In genomic region chr17:56631807-56632206, GRCm38 (mm10) we compare ENCODE assay signal across 28 mouse cellular contexts. TPM values are rescaled to one million over a fixed set of nuclear protein-coding genes. Genes with fewer than 3 reads are reported as not detected.
"Had no signal": no experiment of that assay in that cellular context is flagged by ENCODE, and none has a peak within 500 bp of the region (broad histone marks: within the 10 kb centered on the region; RNA-seq: fewer than 3 reads in every experiment).

No protein-coding gene starts in this region.

- H3K4me3 ChIP-seq: heart, adult 2 months; heart, embryonic 13.5 days; heart, embryonic 15.5 days; hindbrain, embryonic 13.5 days; hindbrain, embryonic 15.5 days; kidney, embryonic 15.5 days; limb, embryonic 13.5 days; limb, embryonic 15.5 days; liver, embryonic 12.5 days had no signal

- H3K4me2 ChIP-seq: heart, embryonic 11.5 days; heart, embryonic 13.5 days; heart, embryonic 15.5 days; hindbrain, embryonic 13.5 days; hindbrain, embryonic 15.5 days; kidney, embryonic 15.5 days; limb, embryonic 13.5 days; limb, embryonic 15.5 days; liver, embryonic 12.5 days had no signal

- H3K9ac ChIP-seq: heart, embryonic 13.5 days; heart, embryonic 15.5 days; hindbrain, embryonic 13.5 days; hindbrain, embryonic 15.5 days; kidney, embryonic 15.5 days; limb, embryonic 13.5 days; limb, embryonic 15.5 days; liver, embryonic 12.5 days had no signal

- H3K27me3 ChIP-seq: heart, embryonic 13.5 days; hindbrain, embryonic 15.5 days; kidney, embryonic 15.5 days; limb, embryonic 13.5 days; limb, embryonic 15.5 days had no signal

- ATAC-seq: hindbrain, postnatal 0 days; intestine, embryonic 16.5 days; liver, embryonic 12.5 days had no signal

- H3K36me3 ChIP-seq: heart, embryonic 13.5 days; heart, embryonic 15.5 days; hindbrain, embryonic 13.5 days; hindbrain, embryonic 15.5 days; kidney, embryonic 15.5 days; limb, embryonic 13.5 days; limb, embryonic 15.5 days; liver, embryonic 12.5 days had no signal

- DNase-seq: gastrocnemius, postnatal 14 days; gastrocnemius, postnatal 36 days; heart, adult 11 months; heart, adult 2 months; heart, postnatal 14 days; heart, postnatal 36 days; kidney, adult 11 months; kidney, adult 2 months; kidney, adult 9 months; kidney, postnatal 14 days; kidney, postnatal 36 days; layer of hippocampus, adult 9-11 months; layer of hippocampus, postnatal 36 days; left cerebral cortex, postnatal 4 days had no signal

- H3K27ac ChIP-seq: heart, adult 2 months; heart, embryonic 13.5 days; heart, embryonic 15.5 days; hindbrain, embryonic 13.5 days; hindbrain, embryonic 15.5 days; hindbrain, postnatal 0 days; kidney, embryonic 15.5 days; kidney, postnatal 0 days; limb, embryonic 13.5 days; limb, embryonic 15.5 days; liver, embryonic 12.5 days had no signal

- H3K9me3 ChIP-seq: heart, embryonic 13.5 days; heart, embryonic 15.5 days; hindbrain, embryonic 13.5 days; hindbrain, embryonic 15.5 days; kidney, embryonic 15.5 days; limb, embryonic 13.5 days; limb, embryonic 15.5 days; liver, embryonic 12.5 days had no signal

RNA-seq across cellular contexts. Expression of gene Catsperd, which starts 3.9 kb away (rescaled TPM):
- total RNA-seq: gastrocnemius, adult 8-10 months; gastrocnemius, postnatal 14 days; heart, adult 2 months; heart, postnatal 14 days; heart, postnatal 36 days; hematopoietic stem cell, adult 5-6 weeks had no signal
